Mouse (Mus musculus): Measurements from ENCODE around the gene Kncn.
A peak's percentile ranks its signal among the peaks of the same experiment; 100 is the strongest.

The Kncn gene

GRCm38 (mm10) chr4:115884022-115884421, at the start of gene Kncn:
TSS of gene Kncn (plus strand) at chr4:115884400.
- DNase-seq = no peak

- DNase-seq = no peak
These were observed 48.6 kb upstream of the Kncn start for GRCm38 (mm10) chr4:115835576-115835975.

- DNase-seq = no peak
These were observed 46.0 kb upstream of the Kncn start for GRCm38 (mm10) chr4:115838196-115838595.

- peak; percentile 96 for DNase-seq
These were observed 45.2 kb upstream of the Kncn start, which contains the start of gene Mknk1 for GRCm38 (mm10) chr4:115838696-115839641. TSS of gene Mknk1 (plus strand) at chr4:115839198.

GRCm38 (mm10) chr4:115839956-115840355, 44.2 kb upstream of the Kncn start:
- peak in 1 of 2 experiments; percentile 30 for DNase-seq

- no peak for DNase-seq
These were observed 43.4 kb upstream of the Kncn start for GRCm38 (mm10) chr4:115840842-115841241.

- no peak for DNase-seq
These were observed 37.5 kb upstream of the Kncn start for GRCm38 (mm10) chr4:115846656-115847055.

GRCm38 (mm10) chr4:115847377-115847776, 36.8 kb upstream of the Kncn start:
- DNase-seq = peak; percentile 28 to 31

- DNase-seq = no peak
These were observed 36.1 kb upstream of the Kncn start for GRCm38 (mm10) chr4:115848083-115848482.

- no peak for DNase-seq
These were observed 35.1 kb upstream of the Kncn start for GRCm38 (mm10) chr4:115848990-115849677.

GRCm38 (mm10) chr4:115850111-115850510, 34.1 kb upstream of the Kncn start:
- DNase-seq = no peak

- DNase-seq = no peak
These were observed 33.6 kb upstream of the Kncn start for GRCm38 (mm10) chr4:115850631-115851030.

- DNase-seq = no peak
These were observed 32.6 kb upstream of the Kncn start for GRCm38 (mm10) chr4:115851569-115851968.

- peak in 1 of 2 experiments; percentile 30 for DNase-seq
These were observed 29.1 kb upstream of the Kncn start for GRCm38 (mm10) chr4:115855100-115855499.

- peak; percentile 35 to 49 for DNase-seq
These were observed 28.6 kb upstream of the Kncn start for GRCm38 (mm10) chr4:115855609-115856008.

GRCm38 (mm10) chr4:115856282-115856681, 27.9 kb upstream of the Kncn start:
- peak in 1 of 2 experiments; percentile 18 for DNase-seq

GRCm38 (mm10) chr4:115857293-115857883, 26.8 kb upstream of the Kncn start:
- DNase-seq = no peak

GRCm38 (mm10) chr4:115863352-115863751, 20.8 kb upstream of the Kncn start:
- DNase-seq = no peak

- no peak for DNase-seq
These were observed 20.3 kb upstream of the Kncn start for GRCm38 (mm10) chr4:115863880-115864279.

GRCm38 (mm10) chr4:115869512-115870210, 14.5 kb upstream of the Kncn start:
- no peak for DNase-seq

GRCm38 (mm10) chr4:115873231-115873630, 11.0 kb upstream of the Kncn start:
- DNase-seq = no peak

- DNase-seq = peak; percentile 20 to 22
These were observed 6.0 kb upstream of the Kncn start for GRCm38 (mm10) chr4:115878216-115878678.
